Mouse (Mus musculus): ENCODE results near the gene Snapin.
A peak's percentile ranks its signal among the peaks of the same experiment; 100 is the strongest.

Snapin gene

GRCm38 (mm10) chr3:90505216-90505615 is 14.4 kb upstream of the Snapin start:
- DNase-seq (ENCODE audit: low read depth, low spot score) = no peak

GRCm38 (mm10) chr3:90503444-90503843 is 12.6 kb upstream of the Snapin start:
- DNase-seq (ENCODE audit: low read depth, low spot score) = no peak

GRCm38 (mm10) chr3:90497597-90497996 is 6.8 kb upstream of the Snapin start:
- DNase-seq (ENCODE audit: low read depth, low spot score) = no peak

- no peak for DNase-seq (ENCODE audit: low read depth, low spot score)
These were observed 5.2 kb upstream of the Snapin start for GRCm38 (mm10) chr3:90495850-90496525.

- no peak for DNase-seq (ENCODE audit: low read depth, low spot score)
These were observed 3.2 kb upstream of the Snapin start for GRCm38 (mm10) chr3:90493831-90494540.

GRCm38 (mm10) chr3:90491350-90491749 is 517 bp upstream of the Snapin start:
- peak; percentile 72 for DNase-seq (ENCODE audit: low read depth, low spot score)

GRCm38 (mm10) chr3:90488576-90488975 is 2.3 kb downstream of the Snapin start:
- DNase-seq (ENCODE audit: low read depth, low spot score) = no peak

- no peak for DNase-seq (ENCODE audit: low read depth, low spot score)
These were observed 3.8 kb downstream of the Snapin start for GRCm38 (mm10) chr3:90486998-90487397.

GRCm38 (mm10) chr3:90475831-90476611 is 14.8 kb downstream of the Snapin start, which contains the start of gene Ilf2:
Gene Ilf2 (plus strand): TSS chr3:90476126.
- peak; percentile 98 for DNase-seq (ENCODE audit: low read depth, low spot score)

- peak; percentile 29 for DNase-seq (ENCODE audit: low read depth, low spot score)
These were observed 15.5 kb downstream of the Snapin start for GRCm38 (mm10) chr3:90475151-90475830.

GRCm38 (mm10) chr3:90472213-90472612 is 18.6 kb downstream of the Snapin start:
- DNase-seq (ENCODE audit: low read depth, low spot score) = peak; percentile 87

GRCm38 (mm10) chr3:90467618-90468300 is 23.1 kb downstream of the Snapin start:
- DNase-seq (ENCODE audit: low read depth, low spot score) = no peak

GRCm38 (mm10) chr3:90466311-90466766 is 24.5 kb downstream of the Snapin start:
- peak; percentile 55 for DNase-seq (ENCODE audit: low read depth, low spot score)

- peak; percentile 21 for DNase-seq (ENCODE audit: low read depth, low spot score)
These were observed 25.0 kb downstream of the Snapin start, which contains the start of gene Npr1 for GRCm38 (mm10) chr3:90465686-90466310. Gene Npr1 (minus strand): TSS chr3:90465866.

GRCm38 (mm10) chr3:90465081-90465685 is 25.6 kb downstream of the Snapin start:
- peak; percentile 51 for DNase-seq (ENCODE audit: low read depth, low spot score)

- no peak for DNase-seq (ENCODE audit: low read depth, low spot score)
These were observed 26.2 kb downstream of the Snapin start for GRCm38 (mm10) chr3:90464552-90465080.

GRCm38 (mm10) chr3:90462579-90462978 is 28.3 kb downstream of the Snapin start:
- no peak for DNase-seq (ENCODE audit: low read depth, low spot score)

- DNase-seq (ENCODE audit: low read depth, low spot score) = no peak
These were observed 28.9 kb downstream of the Snapin start for GRCm38 (mm10) chr3:90461935-90462334.

- no peak for DNase-seq (ENCODE audit: low read depth, low spot score)
These were observed 30.5 kb downstream of the Snapin start for GRCm38 (mm10) chr3:90460315-90460714.

- DNase-seq (ENCODE audit: low read depth, low spot score) = no peak
These were observed 31.1 kb downstream of the Snapin start for GRCm38 (mm10) chr3:90459727-90460126.
